Mouse (Mus musculus) lung, postnatal 4 days (tissue): ENCODE measurements around the gene Rcc1l.

Experiments used
- DNase-seq, 2 experiments: peaks; one replicate each; pipeline ENCODE4 v3.0.0; 2021

Rcc1l gene

GRCm38 (mm10) chr5:134169231-134169630 is 7.3 kb downstream of the Rcc1l start:
- DNase-seq = no peak

- no peak for DNase-seq
Measured at GRCm38 (mm10) chr5:134168033-134168432, 8.5 kb downstream of the Rcc1l start.

- DNase-seq = no peak
Measured at GRCm38 (mm10) chr5:134166642-134167041, 9.9 kb downstream of the Rcc1l start.

- no peak for DNase-seq
Measured at GRCm38 (mm10) chr5:134164688-134165087, 11.9 kb downstream of the Rcc1l start.

- DNase-seq = no peak
Measured at GRCm38 (mm10) chr5:134155916-134156466, 20.6 kb downstream of the Rcc1l start.

GRCm38 (mm10) chr5:134151895-134152294 is 24.7 kb downstream of the Rcc1l start:
- DNase-seq = no peak

- no peak for DNase-seq
Measured at GRCm38 (mm10) chr5:134148153-134148552, 28.4 kb downstream of the Rcc1l start.

GRCm38 (mm10) chr5:134147194-134147753 is 29.3 kb downstream of the Rcc1l start:
- peak; percentile 40 to 64 for DNase-seq

- DNase-seq = no peak
Measured at GRCm38 (mm10) chr5:134144986-134145385, 31.6 kb downstream of the Rcc1l start.

- no peak for DNase-seq
Measured at GRCm38 (mm10) chr5:134142381-134142780, 34.2 kb downstream of the Rcc1l start.

- DNase-seq = peak in 1 of 2 experiments; percentile 15
Measured at GRCm38 (mm10) chr5:134141236-134141635, 35.3 kb downstream of the Rcc1l start.

GRCm38 (mm10) chr5:134139429-134139828 is 37.1 kb downstream of the Rcc1l start:
- no peak for DNase-seq

- no peak for DNase-seq
Measured at GRCm38 (mm10) chr5:134137933-134138332, 38.6 kb downstream of the Rcc1l start.

- DNase-seq = no peak
Measured at GRCm38 (mm10) chr5:134136022-134136421, 40.6 kb downstream of the Rcc1l start.

- no peak for DNase-seq
Measured at GRCm38 (mm10) chr5:134131586-134131985, 45.0 kb downstream of the Rcc1l start.

GRCm38 (mm10) chr5:134126232-134126631 is 50.3 kb downstream of the Rcc1l start:
- no peak for DNase-seq

- no peak for DNase-seq
Measured at GRCm38 (mm10) chr5:134123846-134124245, 52.7 kb downstream of the Rcc1l start.

- no peak for DNase-seq
Measured at GRCm38 (mm10) chr5:134121893-134122259, 54.7 kb downstream of the Rcc1l start.

- DNase-seq = peak; percentile 27 to 59
Measured at GRCm38 (mm10) chr5:134121138-134121892, 55.3 kb downstream of the Rcc1l start.

- DNase-seq = no peak
Measured at GRCm38 (mm10) chr5:134120135-134120534, 56.4 kb downstream of the Rcc1l start.

- no peak for DNase-seq
Measured at GRCm38 (mm10) chr5:134119481-134120120, 57.0 kb downstream of the Rcc1l start.

- DNase-seq = no peak
Measured at GRCm38 (mm10) chr5:134118798-134119407, 57.7 kb downstream of the Rcc1l start.

- DNase-seq = no peak
Measured at GRCm38 (mm10) chr5:134115639-134116259, 60.8 kb downstream of the Rcc1l start.
